Mouse (Mus musculus) bone marrow macrophage, adult 2 months (primary cell): ENCODE results near the gene Isoc2b.

Source experiments
- CTCF ChIP-seq: IDR thresholded peaks from 2 replicates; pipeline ENCODE4 v1.5.1; 2012; ENCODE audit warnings: low read depth, mild to moderate bottlenecking, low read length, moderate library complexity
- POLR2A ChIP-seq: IDR thresholded peaks from 2 replicates; pipeline ENCODE4 v1.6.1; 2012; ENCODE audit warnings: mild to moderate bottlenecking, low read depth, low read length, borderline replicate concordance

DNA sequence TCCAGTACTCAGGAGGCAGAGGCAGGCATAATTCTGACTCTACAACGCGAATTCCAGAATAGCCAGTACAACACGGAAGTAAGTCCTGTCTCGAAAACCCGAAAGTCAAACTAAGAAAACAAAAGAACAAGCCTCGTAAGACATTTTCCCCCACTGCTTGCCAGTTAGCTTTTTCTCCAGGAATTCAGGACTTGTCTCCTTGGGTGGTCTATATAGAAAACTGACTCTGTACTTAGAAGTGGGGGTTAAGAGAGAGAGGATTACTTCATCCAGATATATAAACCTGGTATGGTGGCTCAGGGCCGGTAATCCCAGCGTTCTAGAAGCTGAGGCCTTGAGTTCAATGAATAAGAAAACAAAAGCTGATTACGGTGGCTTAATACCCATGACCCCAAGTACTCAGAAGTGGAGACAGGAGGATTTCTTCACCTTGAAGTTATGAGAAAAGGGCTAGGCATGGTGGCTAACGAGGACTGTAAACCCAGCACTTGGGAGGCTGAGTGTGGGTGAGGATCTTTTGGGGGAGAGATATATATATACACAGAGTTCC, 3.4 kb downstream of the Isoc2b start:
- TF ChIP-seq CTCF: no peak
- TF ChIP-seq POLR2A: no peak
